Mouse (Mus musculus) urinary bladder, postnatal 10 days (tissue): ENCODE data around the gene Coa6.

Experiments used
- DNase-seq: peaks from one replicate; pipeline ENCODE4 v3.0.0; 2022; ENCODE audit warnings: low spot score

The Coa6 gene

DNA sequence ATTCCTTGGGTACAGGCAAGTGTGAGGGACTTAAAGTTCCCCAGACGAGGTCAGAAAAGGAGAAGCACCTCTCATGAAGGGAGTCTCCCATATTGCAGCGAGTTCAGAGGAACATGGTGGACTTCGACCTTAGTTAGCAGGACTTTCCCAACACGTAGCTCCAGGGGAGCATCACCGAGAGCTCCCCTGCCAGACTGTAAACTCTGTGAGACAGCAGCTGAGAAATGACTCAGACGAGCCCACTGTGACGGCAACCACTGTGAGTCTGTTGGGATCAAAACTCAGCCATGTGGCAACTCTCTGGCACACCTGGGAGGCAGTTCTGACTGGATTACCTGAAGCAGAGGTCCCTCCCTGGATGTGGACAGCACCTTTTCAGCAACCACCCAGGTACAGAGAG is 41.8 kb downstream of the Coa6 start:
- no peak for DNase-seq

DNA sequence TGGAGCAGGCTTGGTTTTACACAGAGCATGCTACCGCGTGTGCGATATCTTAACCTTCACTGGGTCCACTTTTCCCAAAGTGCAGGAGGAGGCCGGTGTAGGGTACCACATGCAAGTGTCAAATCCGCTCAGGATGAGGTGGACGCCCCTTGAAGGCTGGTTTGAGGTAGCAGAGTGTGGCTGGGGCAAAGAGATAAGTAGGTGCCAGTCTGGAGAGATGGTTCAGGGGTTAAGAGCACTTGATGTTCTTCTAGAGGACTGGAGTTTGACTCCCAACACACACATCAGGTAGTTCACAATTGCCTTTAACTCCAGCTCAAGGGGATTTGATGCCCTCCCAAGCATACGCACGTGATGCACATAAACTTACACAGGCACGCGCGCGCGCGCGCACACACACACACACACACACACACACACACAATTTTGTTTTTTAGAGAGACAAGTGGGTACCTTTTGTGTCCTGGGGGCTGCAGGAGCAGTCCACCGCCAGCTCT is 51.5 kb downstream of the Coa6 start:
- no peak for DNase-seq

DNA sequence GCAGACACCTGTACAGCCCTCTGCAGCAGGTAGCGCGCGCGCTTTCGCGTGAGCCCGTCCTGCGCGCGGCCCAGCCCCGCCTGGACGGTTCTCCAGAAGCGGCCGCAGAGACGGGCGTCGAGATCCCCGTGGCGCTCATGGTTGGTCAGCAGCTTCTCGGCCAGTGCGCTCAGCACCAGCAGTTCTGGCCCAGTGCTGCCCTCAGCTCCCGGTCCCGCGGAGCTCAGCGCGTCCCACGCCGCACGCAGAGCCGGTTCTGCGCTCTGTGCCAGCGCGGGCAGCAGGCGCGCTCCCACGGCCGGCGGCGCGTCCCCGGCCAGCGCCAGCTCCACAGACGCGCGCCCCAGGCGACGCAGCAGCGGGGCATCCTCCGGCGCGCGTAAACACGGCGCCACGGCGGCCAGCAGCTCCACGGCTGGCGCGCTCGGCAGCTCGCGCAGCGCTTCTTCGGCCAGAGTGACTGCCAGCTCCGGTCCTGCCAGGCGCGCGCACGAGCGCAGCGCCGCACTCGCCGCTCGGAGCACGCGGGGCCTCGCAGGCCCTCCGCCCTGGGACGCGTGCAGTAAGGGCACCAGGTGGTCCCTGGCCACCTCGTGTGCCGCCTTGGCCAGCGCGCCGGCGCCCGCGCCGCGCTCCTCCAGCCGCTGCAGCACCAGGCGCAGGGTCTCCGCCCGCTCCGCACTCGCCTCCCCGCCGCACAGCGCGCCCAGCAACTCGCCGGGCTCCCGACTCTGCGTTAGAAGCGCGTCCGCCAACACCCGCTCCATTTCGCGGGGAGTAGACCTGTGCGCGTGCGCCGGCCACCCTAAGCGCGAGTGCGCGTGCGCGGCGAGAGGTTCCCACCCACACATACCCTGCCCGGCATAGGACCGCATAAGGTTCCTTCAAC is 52.2 kb downstream of the Coa6 start, which contains the start of gene Tarbp1:
Tarbp1 (minus strand) TSS at position 767 of the 889 bp plus-strand sequence.
- DNase-seq, result peak; percentile 67
